Mouse (Mus musculus) spleen, embryonic (tissue): ENCODE measurements around the gene Plce1.

ENCODE experiments used
- CTCF ChIA-PET: fragments of 350-600 bp; sonication (Branson Sonifier 250); formaldehyde crosslinking; loops from one replicate; lab custom pipeline; 2022; lab: Charles Lee

Gene Plce1

GRCm38 (mm10) chr19:38480731-38481621 lies at the start of gene Plce1:
Plce1 (plus strand) TSS chr19:38481109.
- CTCF ChIA-PET: no interaction called here

- CTCF ChIA-PET: no interaction called here
These were observed 49.6 kb upstream of the Plce1 start for GRCm38 (mm10) chr19:38431326-38431725.

GRCm38 (mm10) chr19:38432021-38432420 lies 48.9 kb upstream of the Plce1 start:
- CTCF ChIA-PET: no interaction called here

- CTCF ChIA-PET: no interaction called here
These were observed 47.5 kb upstream of the Plce1 start for GRCm38 (mm10) chr19:38433381-38433780.

DNA sequence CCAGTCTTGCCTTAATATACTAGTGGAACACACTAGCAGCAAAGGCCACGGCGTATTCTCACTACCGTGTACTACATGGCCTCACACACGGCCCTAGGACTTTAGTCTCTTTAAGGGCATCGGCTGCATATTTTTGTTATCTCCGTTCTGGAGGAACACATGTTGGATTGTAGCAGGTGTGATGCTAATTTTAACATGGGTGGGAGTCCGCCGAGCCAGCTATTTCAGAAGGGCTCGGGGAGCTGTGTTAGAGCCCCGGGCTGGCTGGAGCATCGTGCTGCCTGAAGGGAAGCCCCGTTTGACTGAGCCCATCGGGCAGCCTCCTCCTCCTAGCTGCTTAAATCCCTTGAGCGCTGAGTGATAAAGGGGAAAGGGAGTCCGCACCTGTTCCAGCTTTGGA lies 45.7 kb upstream of the Plce1 start:
- CTCF ChIA-PET: no interaction called here

GRCm38 (mm10) chr19:38441860-38442259 lies 39.0 kb upstream of the Plce1 start:
- CTCF ChIA-PET: interaction anchor here (0.6 kb wide), 1 partner anchor 20 kb away, joined by 4 read pairs; no protein-coding TSS in a partner anchor

GRCm38 (mm10) chr19:38445758-38446157 lies 35.2 kb upstream of the Plce1 start:
- CTCF ChIA-PET: no interaction called here

DNA sequence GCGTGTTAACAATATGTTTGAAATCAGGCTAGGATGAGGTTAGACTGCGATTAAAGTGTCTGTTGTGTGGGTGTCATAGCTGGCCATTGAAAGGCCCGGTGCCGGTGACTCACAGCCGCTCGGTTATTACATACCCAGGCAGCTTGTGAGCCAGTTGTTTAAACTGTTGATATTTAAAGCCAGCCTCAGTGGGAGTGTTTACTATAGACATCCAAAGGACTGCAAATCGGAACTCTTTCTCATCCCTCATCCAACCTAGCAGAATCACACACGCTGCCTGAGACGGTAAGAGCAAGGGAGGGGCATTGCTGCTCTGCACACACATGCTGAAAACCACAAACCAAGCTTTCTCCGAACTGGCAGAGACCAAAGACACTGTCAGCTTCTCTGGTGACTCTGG lies 25.7 kb upstream of the Plce1 start:
- CTCF ChIA-PET: interaction anchor here (0.5 kb wide), 1 partner anchor 26 kb away, joined by 3 read pairs; no protein-coding TSS in a partner anchor

- CTCF ChIA-PET: no interaction called here
These were observed 21.9 kb upstream of the Plce1 start for GRCm38 (mm10) chr19:38458996-38459395.

- CTCF ChIA-PET: no interaction called here
These were observed 20.2 kb upstream of the Plce1 start for GRCm38 (mm10) chr19:38460696-38461095.

DNA sequence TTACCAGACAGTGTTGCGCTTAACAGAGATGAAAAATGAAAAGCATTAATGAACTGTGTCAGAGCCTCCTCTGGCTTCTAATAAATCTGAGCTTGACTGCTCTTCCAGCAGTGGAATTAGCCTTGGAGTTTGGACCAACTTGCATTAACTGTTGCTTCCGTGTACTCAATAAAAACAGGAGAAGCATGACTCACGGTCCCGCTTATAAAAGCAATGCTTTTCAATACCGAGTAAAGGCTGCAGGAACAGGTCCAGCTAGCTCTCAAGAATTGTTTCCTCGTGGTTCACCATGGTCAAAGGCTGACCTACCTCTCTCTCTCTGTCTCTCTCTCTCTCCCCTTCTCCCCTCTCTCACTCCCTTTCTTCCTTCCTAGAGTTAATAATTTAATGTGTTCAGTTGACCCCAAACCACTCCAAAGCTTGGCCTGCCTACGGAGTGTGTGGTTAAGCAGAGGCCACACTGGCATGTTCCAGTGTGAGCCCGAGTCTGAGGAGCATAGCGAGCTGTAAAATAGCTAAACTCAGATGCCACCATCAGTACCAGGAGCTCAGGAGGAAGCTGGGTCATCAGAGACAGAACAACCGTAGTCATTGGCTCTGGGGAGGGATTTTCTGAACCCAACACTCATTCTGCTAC lies 10.5 kb upstream of the Plce1 start:
- CTCF ChIA-PET: interaction anchor here (0.9 kb wide), 1 partner anchor 13 kb away, joined by 3 read pairs; no protein-coding TSS in a partner anchor

DNA sequence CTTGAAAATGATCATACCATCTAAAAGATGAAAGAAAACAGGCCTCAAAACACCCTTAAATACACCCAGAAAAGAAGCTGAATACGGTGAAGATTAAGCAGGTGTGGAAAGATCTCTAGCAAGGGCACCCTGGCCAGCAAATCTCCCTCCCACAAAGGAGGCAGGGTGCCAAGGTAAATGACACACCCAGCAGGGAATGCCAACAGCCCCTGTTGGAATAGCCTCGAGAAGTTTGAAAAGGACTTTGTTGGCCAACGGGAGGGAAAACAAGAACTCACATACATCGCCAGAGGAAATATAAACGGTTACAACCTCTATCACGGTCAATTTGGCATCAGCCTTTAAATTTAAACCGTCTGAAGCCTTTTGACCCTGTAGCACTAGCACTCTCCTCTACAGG lies 5.5 kb upstream of the Plce1 start:
- CTCF ChIA-PET: interaction anchor here (0.7 kb wide), 1 partner anchor 543 kb away, joined by 3 read pairs; no protein-coding TSS in a partner anchor

- CTCF ChIA-PET: no interaction called here
These were observed 2.6 kb upstream of the Plce1 start for GRCm38 (mm10) chr19:38478286-38478685.

- CTCF ChIA-PET: no interaction called here
These were observed 2.0 kb upstream of the Plce1 start for GRCm38 (mm10) chr19:38478948-38479347.

DNA sequence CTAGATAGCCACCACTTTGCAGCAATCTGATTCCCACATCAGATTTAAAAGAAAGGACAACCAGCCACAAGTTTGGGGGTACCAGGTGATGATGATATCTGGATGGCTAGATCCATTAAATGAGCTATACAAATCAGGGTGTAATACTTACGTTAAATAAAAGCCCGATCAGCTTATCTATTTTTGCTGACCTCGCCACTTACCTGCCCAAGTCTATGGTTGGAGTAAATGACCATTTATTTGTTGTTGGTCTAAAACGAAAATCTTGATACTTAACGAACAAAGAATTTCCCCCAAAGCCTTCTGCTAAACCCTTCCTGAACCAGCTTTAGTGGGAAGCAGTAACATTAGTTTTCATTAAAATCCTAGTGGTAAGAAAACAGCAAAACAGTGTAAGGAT lies 1.4 kb upstream of the Plce1 start:
- CTCF ChIA-PET: no interaction called here

GRCm38 (mm10) chr19:38480156-38480720 lies 671 bp upstream of the Plce1 start:
- CTCF ChIA-PET: no interaction called here

DNA sequence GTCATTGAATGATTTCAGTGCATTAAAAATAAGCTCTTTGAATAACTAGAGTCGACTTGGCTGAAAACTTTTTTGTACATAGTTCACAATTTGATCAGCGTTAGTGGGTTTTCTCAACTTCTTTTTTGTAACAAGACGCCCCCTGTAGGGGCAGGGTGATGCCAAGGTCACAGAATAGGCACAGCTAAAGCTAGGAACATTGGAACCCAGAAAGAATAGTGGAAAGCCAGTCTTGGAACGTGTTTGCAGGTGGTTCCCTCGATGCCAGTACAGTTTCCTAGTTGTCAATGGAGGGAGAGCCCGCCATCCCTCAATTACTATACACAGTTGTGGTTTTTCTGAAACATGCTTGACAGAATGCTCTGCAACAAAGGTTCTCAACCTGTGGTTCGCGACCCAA lies 997 bp downstream of the Plce1 start:
- CTCF ChIA-PET: no interaction called here

DNA sequence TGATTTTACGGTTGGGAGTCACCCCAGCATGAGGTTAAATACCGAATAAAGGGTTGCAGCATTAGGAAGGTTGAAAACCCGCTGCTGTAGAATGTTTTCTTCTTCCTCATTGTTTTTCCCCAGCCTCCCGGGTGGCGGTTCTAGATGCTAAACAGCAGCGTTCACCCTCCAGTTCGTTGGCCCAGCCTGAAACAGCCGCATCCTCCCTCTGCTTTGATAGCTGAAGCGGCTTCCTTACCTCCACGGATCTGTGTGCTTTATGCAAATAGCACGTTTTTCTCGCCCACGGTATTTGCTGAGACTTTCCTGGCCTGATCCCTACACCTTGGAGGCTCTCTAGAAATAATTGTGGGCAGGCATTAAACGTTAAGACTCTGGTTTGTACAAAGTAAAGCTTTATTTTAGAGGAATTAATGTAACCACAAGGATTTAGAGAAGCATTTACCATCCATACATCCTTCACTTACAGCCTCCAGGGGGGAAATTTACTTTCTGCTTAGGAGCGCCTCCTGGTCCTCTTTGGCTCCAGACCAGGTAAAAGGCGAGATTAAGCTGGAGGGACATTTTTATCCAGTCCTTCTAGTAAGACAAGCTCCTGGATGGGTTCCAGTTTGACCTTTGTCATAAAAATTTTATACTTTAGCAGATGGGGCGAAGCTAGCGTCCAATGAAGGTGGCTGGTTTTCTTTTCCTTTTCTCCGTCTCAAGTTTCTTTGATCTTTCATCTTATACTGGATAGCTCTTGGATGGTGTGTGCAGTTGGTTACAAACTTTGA lies 1.7 kb downstream of the Plce1 start:
- CTCF ChIA-PET: no interaction called here

DNA sequence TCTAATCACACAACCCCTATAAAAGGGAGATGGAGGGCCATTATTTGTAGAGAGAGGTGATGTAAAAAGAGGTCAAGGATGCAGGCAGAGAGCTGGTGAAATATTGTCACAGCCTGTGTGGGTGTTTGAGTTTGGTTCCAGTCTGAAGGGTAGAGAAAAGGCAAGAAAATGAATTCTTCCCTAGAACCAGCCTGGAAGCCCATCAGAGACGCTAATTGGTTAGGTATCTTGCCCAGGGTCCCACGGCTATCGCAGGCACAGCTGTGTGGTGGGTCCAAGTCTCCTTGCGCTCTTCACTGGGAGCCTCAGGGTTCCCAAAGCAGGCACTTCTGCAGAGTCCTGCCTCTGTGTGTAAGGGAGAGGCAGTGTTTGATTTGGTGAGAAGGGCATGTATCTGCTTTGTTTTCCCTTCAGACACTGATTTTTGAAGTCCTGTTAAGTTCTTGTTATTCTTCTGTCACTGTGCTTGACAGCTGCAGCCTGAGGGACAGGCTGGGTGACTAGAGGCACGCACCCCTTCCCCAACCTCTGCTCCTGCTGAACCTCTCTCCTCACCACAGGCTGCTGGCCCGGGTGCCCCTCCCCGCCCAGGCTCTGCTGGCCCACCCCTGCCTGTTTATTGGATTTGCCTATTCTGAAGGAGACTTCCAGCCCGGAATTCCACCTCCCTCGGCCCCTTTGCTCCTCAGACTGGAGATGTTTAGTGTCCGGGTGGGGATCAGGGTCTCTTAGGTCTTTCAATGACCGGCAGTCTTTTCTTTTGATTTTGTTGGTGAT lies 5.1 kb downstream of the Plce1 start:
- CTCF ChIA-PET: no interaction called here

DNA sequence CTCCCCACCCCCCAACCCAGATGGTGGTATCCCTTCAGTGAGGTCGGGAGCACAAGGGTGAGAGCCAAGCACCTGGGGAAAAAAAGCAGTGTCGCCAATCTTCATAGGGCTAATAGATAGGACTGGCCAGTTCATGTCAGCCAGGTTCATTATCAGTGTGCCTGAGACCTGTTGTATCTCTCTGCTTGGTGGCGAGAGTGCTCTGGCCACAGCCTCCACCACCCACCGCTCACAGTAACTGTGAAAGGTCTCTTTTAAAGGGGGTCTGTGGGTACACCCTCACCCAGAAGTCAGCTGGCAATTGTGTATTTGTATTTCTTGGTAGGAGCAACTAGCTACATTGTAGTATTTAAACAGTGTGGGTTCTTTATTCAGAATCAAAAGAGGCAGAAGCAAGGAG lies 6.6 kb downstream of the Plce1 start:
- CTCF ChIA-PET: no interaction called here
